Mouse (Mus musculus) c-Kit-negative CD71-positive TER-119-positive erythroid progenitor cells, embryonic 14.5 days (primary cell): Measurements from ENCODE around the gene Nisch.

Source experiments
- DNase-seq: peaks from one replicate; pipeline ENCODE4 v3.0.0-alpha.2; 2013; ENCODE audit warnings: low read depth, low spot score

Gene Nisch

GRCm38 (mm10) chr14:31216846-31217245, at the start of gene Nisch:
TSS of gene Nisch (minus strand) at chr14:31216946.
- no peak for DNase-seq

- DNase-seq, result peak; percentile 52
Observed at GRCm38 (mm10) chr14:31260932-31261331, 44.2 kb upstream of the Nisch start.

- peak; percentile 66 for DNase-seq
Observed at GRCm38 (mm10) chr14:31260374-31260773, 43.6 kb upstream of the Nisch start.

GRCm38 (mm10) chr14:31258476-31259050, 41.8 kb upstream of the Nisch start:
- DNase-seq, result no peak

- DNase-seq, result no peak
Observed at GRCm38 (mm10) chr14:31252091-31252490, 35.3 kb upstream of the Nisch start.

GRCm38 (mm10) chr14:31251626-31252025, 34.9 kb upstream of the Nisch start:
- DNase-seq, result no peak

- peak; percentile 89 for DNase-seq
Observed at GRCm38 (mm10) chr14:31251084-31251604, 34.4 kb upstream of the Nisch start, which contains the start of the genes Phf7 and Bap1. TSS of gene Phf7 (minus strand) at chr14:31251317. TSS of gene Bap1 (plus strand) at chr14:31251450.

GRCm38 (mm10) chr14:31250222-31251083, 33.7 kb upstream of the Nisch start:
- peak; percentile 25 for DNase-seq

GRCm38 (mm10) chr14:31248396-31248795, 31.6 kb upstream of the Nisch start:
- no peak for DNase-seq

- no peak for DNase-seq
Observed at GRCm38 (mm10) chr14:31245946-31246345, 29.2 kb upstream of the Nisch start.

- DNase-seq, result no peak
Observed at GRCm38 (mm10) chr14:31244777-31245176, 28.0 kb upstream of the Nisch start.

- DNase-seq, result no peak
Observed at GRCm38 (mm10) chr14:31240528-31240927, 23.8 kb upstream of the Nisch start.

GRCm38 (mm10) chr14:31237101-31237882, 20.5 kb upstream of the Nisch start:
- DNase-seq, result no peak

GRCm38 (mm10) chr14:31233996-31234591, 17.3 kb upstream of the Nisch start:
- peak; percentile 46 for DNase-seq

GRCm38 (mm10) chr14:31233070-31233995, 16.6 kb upstream of the Nisch start:
- no peak for DNase-seq

GRCm38 (mm10) chr14:31232404-31233069, 15.8 kb upstream of the Nisch start:
- DNase-seq, result no peak

- no peak for DNase-seq
Observed at GRCm38 (mm10) chr14:31230442-31230841, 13.7 kb upstream of the Nisch start.

GRCm38 (mm10) chr14:31228234-31228633, 11.5 kb upstream of the Nisch start:
- no peak for DNase-seq

- DNase-seq, result no peak
Observed at GRCm38 (mm10) chr14:31226978-31227377, 10.2 kb upstream of the Nisch start.

GRCm38 (mm10) chr14:31217666-31218065, 920 bp upstream of the Nisch start, which contains the start of gene Sema3g:
TSS of gene Sema3g (plus strand) at chr14:31217860.
- DNase-seq, result no peak
